Mouse (Mus musculus): ENCODE results near the gene Mta3. TPM values are rescaled to one million over a fixed set of nuclear protein-coding genes. Genes with fewer than 3 reads are reported as not detected.

Gene Mta3
- polyA plus RNA-seq, 1 experiment from 2014 or later = 40.3 TPM

- WGBS = 93% methylated on average over 4 of the region's 4 CpGs
- Histone ChIP-seq H3K4me3 (no peak overlapping the region), H3K36me3 (no peaks in the 10 kb centered on the region), H3K4me1 (replicated peaks) (peaks cover 36% of the 10 kb centered on the region), H3K27ac (no peak overlapping the region), H3K9me3 (no peaks in the 10 kb centered on the region), H3K27me3 (ENCODE audit: insufficient read depth, poor library complexity, severe bottlenecking) (no peaks in the 10 kb centered on the region)
- no peak for DNase-seq (ENCODE audit: low spot score)
Measured at GRCm38 (mm10) chr17:83830616-83831292, 124.8 kb downstream of the Mta3 start.

DNA sequence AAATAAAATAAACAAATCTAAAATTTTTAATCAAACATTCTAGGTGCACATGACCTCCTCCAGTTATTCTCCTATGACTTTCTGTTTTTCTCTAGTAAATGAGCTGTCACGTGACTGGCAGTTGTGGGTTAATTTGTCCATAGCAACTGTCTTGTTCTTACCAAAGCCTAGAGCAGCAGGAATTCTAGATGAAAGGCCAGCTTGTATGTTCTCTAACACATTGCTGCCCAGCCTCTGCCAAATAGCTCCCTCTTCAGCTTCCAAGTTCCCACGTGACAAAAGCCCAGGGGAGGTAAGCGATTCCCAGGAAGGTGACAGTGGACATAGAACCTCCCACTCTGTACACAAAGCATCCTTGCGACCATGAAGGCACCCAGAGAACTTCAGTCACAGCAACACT is 128.2 kb downstream of the Mta3 start:
- Histone ChIP-seq H3K4me3 (no peak overlapping the region), H3K9me3 (no peaks in the 10 kb centered on the region), H3K27me3 (ENCODE audit: insufficient read depth, poor library complexity, severe bottlenecking) (no peaks in the 10 kb centered on the region), H3K4me1 (replicated peaks) (peaks cover 32% of the 10 kb centered on the region), H3K36me3 (no peaks in the 10 kb centered on the region), H3K27ac (no peak overlapping the region)
- no peak for DNase-seq (ENCODE audit: low spot score)
- WGBS = 64% methylated on average over 4 of the region's 4 CpGs

DNA sequence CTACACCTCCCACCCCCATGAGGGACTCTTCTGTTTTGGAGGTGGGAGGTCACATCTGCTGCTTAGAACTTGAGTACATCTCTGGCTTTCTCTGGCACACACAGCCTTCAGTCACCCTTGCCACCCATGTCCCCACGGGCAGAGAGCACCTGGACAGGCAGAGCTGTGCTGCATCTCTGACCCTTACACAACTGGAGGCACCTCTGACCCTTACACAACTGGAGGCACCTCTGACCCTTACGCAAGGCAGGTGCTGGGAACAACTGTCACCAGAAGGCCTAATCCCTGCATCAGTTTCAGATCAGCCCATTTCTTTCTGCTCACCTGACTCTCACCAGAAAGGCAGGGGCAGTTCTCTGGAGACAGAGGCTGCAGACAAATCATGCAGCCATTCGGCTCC is 130.1 kb downstream of the Mta3 start:
- Histone ChIP-seq H3K36me3 (no peaks in the 10 kb centered on the region), H3K4me1 (replicated peaks) (peaks cover 21% of the 10 kb centered on the region; the same call in 1 of the 2 replicates), H3K27ac (no peak overlapping the region), H3K4me3 (no peak overlapping the region), H3K9me3 (no peaks in the 10 kb centered on the region), H3K27me3 (ENCODE audit: insufficient read depth, poor library complexity, severe bottlenecking) (no peaks in the 10 kb centered on the region)
- WGBS = 71% methylated on average over 3 of the region's 3 CpGs
- DNase-seq (ENCODE audit: low spot score) = no peak

GRCm38 (mm10) chr17:83837659-83838190 is 131.8 kb downstream of the Mta3 start:
- H3K27ac ChIP-seq = no peak overlapping the region

GRCm38 (mm10) chr17:83839132-83839531 is 133.2 kb downstream of the Mta3 start:
- Histone ChIP-seq H3K9me3 (no peaks in the 10 kb centered on the region), H3K4me1 (replicated peaks) (peaks cover 26% of the 10 kb centered on the region), H3K27ac (no peak overlapping the region), H3K4me3 (no peak overlapping the region), H3K36me3 (no peaks in the 10 kb centered on the region), H3K27me3 (ENCODE audit: insufficient read depth, poor library complexity, severe bottlenecking) (no peaks in the 10 kb centered on the region)
- WGBS = 63% methylated on average over 9 of the region's 9 CpGs
- no peak for DNase-seq (ENCODE audit: low spot score)

More at GRCm38 (mm10) chr17:83837659-83838190, 131.8 kb downstream of the Mta3 start:
- Histone ChIP-seq H3K9me3 (no peaks in the 10 kb centered on the region), H3K4me3 (no peak overlapping the region), H3K36me3 (no peaks in the 10 kb centered on the region), H3K27me3 (ENCODE audit: insufficient read depth, poor library complexity, severe bottlenecking) (no peaks in the 10 kb centered on the region), H3K4me1 (replicated peaks) (0 out of 2 replicates have a peak, but pooled peaks cover 16% of the 10 kb centered on the region)
- no peak for DNase-seq (ENCODE audit: low spot score)
- WGBS = 72% methylated on average over 8 of the region's 8 CpGs

DNA sequence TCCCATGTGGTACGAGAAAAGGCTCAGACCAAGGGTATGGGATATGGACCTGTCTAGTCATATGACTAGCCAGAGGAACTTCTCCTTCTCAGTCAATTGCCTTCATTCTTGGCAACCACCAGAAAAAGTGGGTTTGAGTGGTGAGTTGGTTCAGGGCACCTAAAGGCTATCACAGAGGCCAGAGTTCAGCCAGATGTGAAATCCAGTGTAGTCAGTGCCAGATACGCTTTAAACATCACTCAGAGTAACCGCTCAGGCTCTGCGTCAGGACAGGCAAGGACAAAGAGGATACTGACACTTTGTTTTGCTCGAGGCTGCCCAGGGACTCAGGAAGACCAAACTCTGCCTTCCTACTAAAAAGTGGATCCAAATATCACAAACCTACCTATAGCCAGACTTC is 135.0 kb downstream of the Mta3 start:
- H3K27ac ChIP-seq = no peak overlapping the region
- no peaks in the 10 kb centered on the region for H3K36me3 ChIP-seq
- no peaks in the 10 kb centered on the region for H3K27me3 ChIP-seq (ENCODE audit: insufficient read depth, poor library complexity, severe bottlenecking)
- H3K9me3 ChIP-seq = no peaks in the 10 kb centered on the region
- no peak overlapping the region for H3K4me3 ChIP-seq
- H3K4me1 ChIP-seq (replicated peaks) = peaks cover 15% of the 10 kb centered on the region
- WGBS = 86% methylated on average over 5 of the region's 5 CpGs
- no peak for DNase-seq (ENCODE audit: low spot score)

DNA sequence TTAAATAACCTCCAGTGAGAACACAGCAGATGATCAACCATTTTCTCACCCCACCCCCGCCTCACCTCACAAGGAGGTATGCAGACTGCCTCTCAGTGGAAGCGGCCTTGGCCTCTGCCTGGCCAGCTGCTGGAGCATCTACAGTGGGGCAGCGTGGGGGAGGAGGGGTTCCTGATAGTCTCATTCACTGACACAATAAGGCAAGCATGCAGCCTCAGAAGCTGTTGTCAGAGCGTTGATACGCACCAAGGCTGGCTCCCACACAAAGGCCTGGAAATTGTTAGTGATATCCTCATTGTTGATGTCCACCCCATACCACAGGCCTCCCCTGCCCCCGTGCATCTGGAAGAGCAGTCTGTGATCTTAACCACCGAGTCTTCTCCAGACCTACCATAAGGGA is 137.8 kb downstream of the Mta3 start:
- 0 out of 2 replicates have a peak, but pooled peaks cover 4% of the 10 kb centered on the region for H3K27me3 ChIP-seq (ENCODE audit: insufficient read depth, poor library complexity, severe bottlenecking)
- peaks cover 9% of the 10 kb centered on the region for H3K4me1 ChIP-seq (replicated peaks)
- no peak for DNase-seq (ENCODE audit: low spot score)
- no peaks in the 10 kb centered on the region for H3K36me3 ChIP-seq
- no peaks in the 10 kb centered on the region for H3K9me3 ChIP-seq
- WGBS = 64% methylated on average over 7 of the region's 7 CpGs
- H3K4me3 ChIP-seq = no peak overlapping the region
- peak overlapping the region; percentile 50 for H3K27ac ChIP-seq

- no peaks in the 10 kb centered on the region for H3K36me3 ChIP-seq
Measured at GRCm38 (mm10) chr17:83845538-83845937, 139.6 kb downstream of the Mta3 start.

DNA sequence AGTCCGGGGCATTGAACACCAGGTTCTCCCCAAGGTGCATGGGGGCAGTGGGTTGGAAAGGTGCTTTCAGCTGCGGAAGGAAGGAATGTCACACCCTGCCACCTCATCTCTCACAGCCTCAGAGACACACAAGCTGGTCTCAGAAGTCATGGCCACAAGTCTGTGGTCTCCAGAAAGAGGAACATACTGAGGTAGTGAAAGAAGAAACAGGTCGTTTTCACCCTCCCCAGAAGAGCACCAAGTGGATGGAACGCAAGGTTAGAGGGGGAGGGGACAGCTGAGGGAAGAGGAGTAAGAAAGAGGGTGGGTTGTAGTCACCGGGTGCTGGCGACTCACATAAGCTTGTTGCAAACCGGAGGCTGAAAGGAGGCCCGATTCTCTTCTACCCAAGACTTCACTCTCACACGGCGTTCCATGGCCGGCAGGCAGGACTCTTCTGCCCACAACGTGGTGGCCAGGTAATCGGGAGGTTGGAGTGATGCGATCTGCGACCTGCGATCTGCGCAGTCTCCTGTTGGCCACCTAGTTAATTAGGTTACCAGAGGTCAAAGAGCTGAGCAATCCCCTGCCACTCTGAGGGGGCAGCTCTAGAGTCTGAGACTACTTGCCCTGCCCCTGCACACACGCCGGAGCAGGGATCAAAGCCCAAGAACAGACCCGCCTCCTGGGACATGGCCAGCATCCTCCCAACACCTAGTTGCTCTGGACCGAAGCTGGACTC is 140.5 kb downstream of the Mta3 start:
- Histone ChIP-seq H3K4me1 (replicated peaks) (peaks cover 24% of the 10 kb centered on the region), H3K27me3 (ENCODE audit: insufficient read depth, poor library complexity, severe bottlenecking) (0 out of 2 replicates have a peak, but pooled peaks cover 4% of the 10 kb centered on the region), H3K4me3 (no peak overlapping the region), H3K9me3 (no peaks in the 10 kb centered on the region), H3K27ac (no peak overlapping the region), H3K36me3 (no peaks in the 10 kb centered on the region)
- DNase-seq (ENCODE audit: low spot score) = no peak
- 85% methylated on average over 21 of the region's 21 CpGs for WGBS

More at GRCm38 (mm10) chr17:83845538-83845937, 139.6 kb downstream of the Mta3 start:
- Histone ChIP-seq H3K4me3 (no peak overlapping the region), H3K27ac (no peak overlapping the region), H3K27me3 (ENCODE audit: insufficient read depth, poor library complexity, severe bottlenecking) (0 out of 2 replicates have a peak, but pooled peaks cover 4% of the 10 kb centered on the region), H3K9me3 (no peaks in the 10 kb centered on the region), H3K4me1 (replicated peaks) (peaks cover 24% of the 10 kb centered on the region)
- no peak for DNase-seq (ENCODE audit: low spot score)
- WGBS = 92% methylated on average over 8 of the region's 8 CpGs

DNA sequence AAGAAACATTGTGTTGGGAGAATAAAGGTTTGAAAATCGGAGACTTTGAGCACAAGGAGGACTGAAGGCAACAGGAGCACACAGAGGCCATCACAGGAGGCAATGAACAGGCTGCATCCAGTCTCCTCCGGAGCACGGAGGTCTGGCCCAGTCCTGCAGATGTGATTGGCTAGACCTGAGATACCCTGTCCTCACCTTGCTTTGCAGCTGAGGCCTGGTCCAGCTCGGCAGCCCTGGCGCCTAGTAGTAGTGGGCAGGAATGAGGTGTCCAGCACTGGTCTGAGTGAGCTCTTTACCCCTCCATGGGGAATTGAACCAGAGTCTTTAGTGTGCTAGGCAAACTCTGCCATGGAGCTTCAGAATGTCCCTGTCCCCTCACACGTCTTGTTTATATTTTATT is 141.1 kb downstream of the Mta3 start:
- H3K27me3 ChIP-seq (ENCODE audit: insufficient read depth, poor library complexity, severe bottlenecking) = 0 out of 2 replicates have a peak, but pooled peaks cover 4% of the 10 kb centered on the region
- DNase-seq (ENCODE audit: low spot score) = no peak

GRCm38 (mm10) chr17:83847815-83848214 is 141.9 kb downstream of the Mta3 start, which contains the start of gene Haao:
Gene Haao, minus strand, starts transcription at chr17:83847963.
- Histone ChIP-seq H3K36me3 (no peaks in the 10 kb centered on the region), H3K4me1 (replicated peaks) (peaks cover 24% of the 10 kb centered on the region), H3K4me3 (no peak within 1 kb of the TSS), H3K27ac (no peak within 1 kb of the TSS), H3K27me3 (ENCODE audit: insufficient read depth, poor library complexity, severe bottlenecking) (0 out of 2 replicates have a peak, but pooled peaks cover 4% of the 10 kb centered on the region), H3K9me3 (no peaks in the 10 kb centered on the region)
- 85% methylated on average over 3 of the region's 3 CpGs for WGBS
- DNase-seq (ENCODE audit: low spot score) = no peak

More for the DNA sequence above, 141.1 kb downstream of the Mta3 start:
- peaks cover 24% of the 10 kb centered on the region for H3K4me1 ChIP-seq (replicated peaks)
- no peaks in the 10 kb centered on the region for H3K36me3 ChIP-seq
- WGBS = 87% methylated on average over 6 of the region's 6 CpGs
- H3K4me3 ChIP-seq = no peak overlapping the region
- no peak overlapping the region for H3K27ac ChIP-seq
- no peaks in the 10 kb centered on the region for H3K9me3 ChIP-seq

DNA sequence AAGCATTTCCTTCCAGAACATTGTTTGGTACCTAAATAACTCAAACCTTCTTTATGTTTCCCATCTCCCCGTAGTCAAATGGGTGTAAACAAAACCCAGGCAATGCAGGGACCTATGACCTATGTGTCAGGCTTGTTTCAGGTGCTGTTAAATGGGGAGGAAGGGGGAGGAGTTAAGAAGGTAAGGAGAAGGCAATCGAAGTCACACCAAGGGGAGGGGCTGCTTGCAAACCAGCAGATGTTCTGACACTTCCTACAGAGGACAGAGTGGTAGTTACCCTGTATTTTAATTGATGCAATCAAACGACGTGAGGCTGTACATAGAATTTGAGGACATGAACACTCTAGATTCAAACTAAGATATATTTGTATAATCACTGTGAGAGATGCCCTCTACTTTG is 142.5 kb downstream of the Mta3 start:
- H3K4me3 ChIP-seq = no peak overlapping the region
- WGBS = 69% methylated on average over 4 of the region's 4 CpGs
- no peaks in the 10 kb centered on the region for H3K36me3 ChIP-seq
- H3K27me3 ChIP-seq (ENCODE audit: insufficient read depth, poor library complexity, severe bottlenecking) = 0 out of 2 replicates have a peak, but pooled peaks cover 4% of the 10 kb centered on the region
- H3K9me3 ChIP-seq = no peaks in the 10 kb centered on the region
- no peak overlapping the region for H3K27ac ChIP-seq
- peaks cover 20% of the 10 kb centered on the region for H3K4me1 ChIP-seq (replicated peaks)
- no peak for DNase-seq (ENCODE audit: low spot score)

Data from hindbrain, embryonic 10.5 days (tissue).